Mouse (Mus musculus) MEL (cell line): ENCODE results near the gene Slc51b. TPM values are rescaled to one million over a fixed set of nuclear protein-coding genes. Genes with fewer than 3 reads are reported as not detected.
A peak's percentile ranks its signal among the peaks of the same experiment; 100 is the strongest.

Experiments used
- DNase-seq: peaks from one replicate; pipeline ENCODE4 v3.0.0; 2011; ENCODE audit warnings: low read depth, low spot score
- H3K27ac ChIP-seq: 2 replicates; pipeline ENCODE4 v1.5.1; 2012; ENCODE audit warnings: low read depth, mild to moderate bottlenecking, control low read depth, low read length, moderate library complexity; ENCODE audit not compliant: control insufficient read depth
- H3K27me3 ChIP-seq, 2 experiments: fragments of 150-350 bp in 1 of 2; sonication (generic) in 1 of 2; 2 replicates each; pipeline ENCODE4 v1.6.1; 2012; ENCODE audit warnings: low read length in 2 of 2, mild to moderate bottlenecking in 2 of 2, improper control_type of control experiment in 1 of 2, moderate library complexity in 1 of 2; ENCODE audit not compliant: insufficient read depth in 2 of 2, control insufficient read depth in 1 of 2
- H3K36me3 ChIP-seq, 2 experiments: 2 replicates each; pipeline ENCODE4 v1.6.1; 2012 to 2014; ENCODE audit warnings: low read length in 2 of 2, improper control_type of control experiment in 1 of 2, inconsistent platforms in 1 of 2, mild to moderate bottlenecking in 1 of 2; ENCODE audit not compliant: insufficient read depth in 2 of 2, control insufficient read depth in 1 of 2
- H3K4me1 ChIP-seq, 2 experiments: fragments of 150-350 bp in 1 of 2; sonication (generic) in 1 of 2; 2 replicates each; pipeline ENCODE4 v1.6.1; 2012; ENCODE audit warnings: low read length in 2 of 2, improper control_type of control experiment in 1 of 2, mild to moderate bottlenecking in 1 of 2; ENCODE audit not compliant: insufficient read depth in 2 of 2, control insufficient read depth in 1 of 2
- H3K4me3 ChIP-seq, 2 experiments: fragments of 150-350 bp in 1 of 2; sonication (generic) in 1 of 2; 2 replicates each; pipeline ENCODE4 v1.5.1; 2012; ENCODE audit warnings: low read depth in 2 of 2, low read length in 2 of 2, mild to moderate bottlenecking in 2 of 2, moderate library complexity in 2 of 2, control low read depth in 1 of 2, improper control_type of control experiment in 1 of 2; ENCODE audit not compliant: control insufficient read depth in 1 of 2, insufficient read depth in 1 of 2
- H3K79me2 ChIP-seq: 2 replicates; pipeline ENCODE4 v1.6.1; 2012; ENCODE audit warnings: mild to moderate bottlenecking, low read length, moderate library complexity; ENCODE audit not compliant: control insufficient read depth, poor library complexity, insufficient read depth
- H3K9ac ChIP-seq: 2 replicates; pipeline ENCODE4 v1.6.1; 2012; ENCODE audit warnings: low read depth, mild to moderate bottlenecking, control low read depth, low read length, moderate library complexity; ENCODE audit not compliant: control insufficient read depth, poor library complexity, severe bottlenecking
- H3K9me3 ChIP-seq: fragments of 150-350 bp; sonication (generic); replicated peaks from 2 replicates; pipeline ENCODE4 v1.6.1; 2012; ENCODE audit warnings: mild to moderate bottlenecking, low read length, improper control_type of control experiment, moderate library complexity; ENCODE audit not compliant: insufficient read depth
- BHLHE40 ChIP-seq: IDR thresholded peaks from 2 replicates; pipeline ENCODE4 v1.6.1; 2012; ENCODE audit warnings: low read depth, mild to moderate bottlenecking, inconsistent platforms, low read length, improper control_type of control experiment, borderline replicate concordance
- CHD1 ChIP-seq: IDR thresholded peaks from 2 replicates; pipeline ENCODE4 v1.6.1; 2012; ENCODE audit warnings: low read depth, mild to moderate bottlenecking, inconsistent platforms, low read length, improper control_type of control experiment
- CTCF ChIP-seq, 3 experiments: IDR thresholded peaks in 2 of 3; conservative IDR thresholded peaks in 1 of 3; 2 replicates each; pipeline ENCODE4 v1.5.1; 2011 to 2012; ENCODE audit warnings: low read length in 3 of 3, low read depth in 2 of 3, mild to moderate bottlenecking in 2 of 3, improper control_type of control experiment in 1 of 3, inconsistent platforms in 1 of 3, mixed read lengths in 1 of 3, moderate library complexity in 1 of 3; ENCODE audit not compliant: control insufficient read depth in 1 of 3, insufficient read depth in 1 of 3, poor library complexity in 1 of 3, severe bottlenecking in 1 of 3
- E2F4 ChIP-seq: IDR thresholded peaks from 2 replicates; pipeline ENCODE4 v1.6.1; 2011; ENCODE audit warnings: low read depth, low read length, improper control_type of control experiment, borderline replicate concordance
- ELF1 ChIP-seq: IDR thresholded peaks from 2 replicates; pipeline ENCODE4 v1.6.1; 2014; ENCODE audit warnings: low read depth, mild to moderate bottlenecking, inconsistent platforms, low read length, improper control_type of control experiment, moderate library complexity
- EP300 ChIP-seq, 2 experiments: IDR thresholded peaks; 2 replicates each; pipeline ENCODE4 v1.6.1; 2011; ENCODE audit warnings: improper control_type of control experiment in 2 of 2, low read length in 2 of 2, low read depth in 1 of 2, mild to moderate bottlenecking in 1 of 2
- ETS1 ChIP-seq: IDR thresholded peaks from 2 replicates; pipeline ENCODE4 v1.6.1; 2012; ENCODE audit warnings: low read depth, mild to moderate bottlenecking, inconsistent platforms, low read length, improper control_type of control experiment, moderate library complexity
- GABPA ChIP-seq: IDR thresholded peaks from 2 replicates; pipeline ENCODE4 v1.6.1; 2012; ENCODE audit warnings: low read depth, mild to moderate bottlenecking, inconsistent platforms, low read length, improper control_type of control experiment, moderate library complexity
- GATA1 ChIP-seq: IDR thresholded peaks from 2 replicates; pipeline ENCODE4 v1.6.1; 2011; ENCODE audit warnings: low read depth, low read length, improper control_type of control experiment
- HCFC1 ChIP-seq: IDR thresholded peaks from 2 replicates; pipeline ENCODE4 v1.6.1; 2012; ENCODE audit warnings: low read depth, mild to moderate bottlenecking, inconsistent platforms, low read length, improper control_type of control experiment, moderate library complexity
- KAT2A ChIP-seq: conservative IDR thresholded peaks from 2 replicates; pipeline ENCODE4 v1.6.1; 2012; ENCODE audit warnings: low read depth, low read length, improper control_type of control experiment, inconsistent platforms
- MAFK ChIP-seq: IDR thresholded peaks from 2 replicates; pipeline ENCODE4 v1.6.1; 2011; ENCODE audit warnings: low read depth, mild to moderate bottlenecking, low read length, improper control_type of control experiment, borderline replicate concordance
- MAX ChIP-seq: IDR thresholded peaks from 2 replicates; pipeline ENCODE4 v1.6.1; 2011; ENCODE audit warnings: low read length, improper control_type of control experiment
- MAZ ChIP-seq: IDR thresholded peaks from 2 replicates; pipeline ENCODE4 v1.6.1; 2012; ENCODE audit warnings: low read depth, mild to moderate bottlenecking, inconsistent platforms, low read length, improper control_type of control experiment
- MEF2A ChIP-seq: IDR thresholded peaks from 2 replicates; pipeline ENCODE4 v1.6.1; 2014; ENCODE audit warnings: low read depth, mild to moderate bottlenecking, inconsistent platforms, low read length, improper control_type of control experiment; ENCODE audit not compliant: poor library complexity, insufficient replicate concordance, severe bottlenecking; ENCODE audit errors: extremely low read depth
- MYC ChIP-seq: IDR thresholded peaks from 2 replicates; pipeline ENCODE4 v1.6.1; 2011; ENCODE audit warnings: low read depth, mild to moderate bottlenecking, low read length, improper control_type of control experiment, moderate library complexity
- NELFE ChIP-seq: IDR thresholded peaks from 2 replicates; pipeline ENCODE4 v1.6.1; 2011; ENCODE audit warnings: low read depth, low read length, improper control_type of control experiment
- NRF1 ChIP-seq: IDR thresholded peaks from 2 replicates; pipeline ENCODE4 v1.6.1; 2014; ENCODE audit warnings: low read depth, mild to moderate bottlenecking, inconsistent platforms, low read length, improper control_type of control experiment, moderate library complexity; ENCODE audit not compliant: poor library complexity, insufficient read depth, severe bottlenecking
- POLR2A ChIP-seq, 2 experiments: IDR thresholded peaks; 2 replicates each; pipeline ENCODE4 v1.6.1; 2011 to 2012; ENCODE audit warnings: low read length in 2 of 2, mild to moderate bottlenecking in 2 of 2, control low read depth in 1 of 2, improper control_type of control experiment in 1 of 2, low read depth in 1 of 2, moderate library complexity in 1 of 2; ENCODE audit not compliant: control insufficient read depth in 1 of 2, insufficient read depth in 1 of 2, poor library complexity in 1 of 2
- POLR2AphosphoS2 ChIP-seq: IDR thresholded peaks from 2 replicates; pipeline ENCODE4 v1.6.1; 2011; ENCODE audit warnings: low read length, improper control_type of control experiment
- POLR2AphosphoS5 ChIP-seq: IDR thresholded peaks from 2 replicates; pipeline ENCODE4 v1.6.1; 2012; ENCODE audit warnings: low read depth, borderline replicate concordance, mild to moderate bottlenecking, inconsistent platforms, low read length, moderate library complexity, mixed read lengths
- SIN3A ChIP-seq: IDR thresholded peaks from 2 replicates; pipeline ENCODE4 v1.6.1; 2012; ENCODE audit warnings: low read length, improper control_type of control experiment, inconsistent platforms
- SMC3 ChIP-seq: IDR thresholded peaks from 2 replicates; pipeline ENCODE4 v1.6.1; 2011; ENCODE audit warnings: low read depth, low read length, improper control_type of control experiment
- TAL1 ChIP-seq: IDR thresholded peaks from 2 replicates; pipeline ENCODE4 v1.6.1; 2012; ENCODE audit warnings: mild to moderate bottlenecking, inconsistent platforms, low read length, moderate library complexity, mixed read lengths
- TCF12 ChIP-seq: IDR thresholded peaks from 2 replicates; pipeline ENCODE4 v1.6.1; 2014; ENCODE audit warnings: low read depth, mild to moderate bottlenecking, inconsistent platforms, low read length, improper control_type of control experiment, moderate library complexity
- ZC3H11A ChIP-seq: IDR thresholded peaks from 2 replicates; pipeline ENCODE4 v1.6.1; 2012; ENCODE audit warnings: low read depth, mild to moderate bottlenecking, inconsistent platforms, low read length, improper control_type of control experiment
- ZMIZ1 ChIP-seq: IDR thresholded peaks from 2 replicates; pipeline ENCODE4 v1.6.1; 2012; ENCODE audit warnings: low read depth, mild to moderate bottlenecking, inconsistent platforms, low read length, improper control_type of control experiment, moderate library complexity
- polyA plus RNA-seq, 2 experiments: library from polyadenylated mRNA; stranded (reverse) in 1 of 2; unstranded in 1 of 2; fragments of >175 nt in 1 of 2; fragments of >200 nt in 1 of 2; gene quantifications; 2 replicates each; pipeline versions ENCODE4 v1.2.1 to v1.2.4; 2012; ENCODE audit warnings: low replicate concordance in 2 of 2, low read depth in 1 of 2; ENCODE audit not compliant: insufficient read length in 2 of 2, insufficient read depth in 1 of 2, missing spikeins in 1 of 2
- total RNA-seq: library from RNA; depleted of rRNA; stranded (reverse); fragments of 300-350 nt; gene quantifications from 2 replicates; pipeline ENCODE4 v1.2.3, GENCODE M21; 2012

Gene Slc51b
- total and polyA plus RNA-seq, 3 experiments: not detected

- H3K27me3 ChIP-seq: no peaks in the 10 kb centered on the region
Measured at GRCm38 (mm10) chr9:65404331-65405183, 18.2 kb downstream of the Slc51b start.

GRCm38 (mm10) chr9:65399934-65400333, 22.8 kb downstream of the Slc51b start:
- no peak overlapping the region for H3K9ac ChIP-seq
- no peak overlapping the region for H3K4me3 ChIP-seq
- no peak overlapping the region for H3K27ac ChIP-seq
- peaks cover 1 to 5% of the 10 kb centered on the region in 2 experiments; a peak in 1 of 4 replicates for H3K4me1 ChIP-seq
- no peaks in the 10 kb centered on the region for H3K79me2 ChIP-seq
- 0 out of 4 replicates have a peak, but pooled peaks cover 0 to 2% of the 10 kb centered on the region in 2 experiments for H3K27me3 ChIP-seq
- H3K36me3 ChIP-seq: peaks cover 0 to 1% of the 10 kb centered on the region in 2 experiments; a peak in 1 of 4 replicates
- TF ChIP-seq NELFE (no peak), CTCF (IDR thresholded peaks at IDR 0.05 in 2 of 3, conservative IDR thresholded peaks at IDR 0.05 in 1 of 3; ENCODE audit: control insufficient read depth in 1 of 3, insufficient read depth in 1 of 3, low read depth in 2 of 3, low read length in 3 of 3, poor library complexity in 1 of 3, severe bottlenecking in 1 of 3) (no peak), POLR2AphosphoS2 (no peak), ZMIZ1 (no peak), SMC3 (no peak), MAFK (no peak), ETS1 (no peak), POLR2AphosphoS5 (no peak), MAZ (no peak), SIN3A (no peak), BHLHE40 (no peak), GABPA (no peak), KAT2A (no peak), ZC3H11A (no peak), MYC (no peak), MAX (no peak), HCFC1 (no peak), TCF12 (no peak), MEF2A (no peak), GATA1 (no peak)
- no peak for DNase-seq
- no peaks in the 10 kb centered on the region for H3K9me3 ChIP-seq

More at GRCm38 (mm10) chr9:65404331-65405183, 18.2 kb downstream of the Slc51b start:
- Histone ChIP-seq H3K27ac (peak overlapping the region; percentile 13; the same call in 1 of the 2 replicates), H3K4me1 (peaks cover 0 to 3% of the 10 kb centered on the region in 2 experiments; a peak in 1 of 4 replicates), H3K9me3 (no peaks in the 10 kb centered on the region), H3K79me2 (no peaks in the 10 kb centered on the region), H3K9ac (peak overlapping the region; percentile 56), H3K4me3 (peak overlapping the region; percentile 47 to 55; a peak in 3 of 4 replicates), H3K36me3 (peaks cover 0 to 2% of the 10 kb centered on the region in 2 experiments; a peak in 1 of 4 replicates)
- TF ChIP-seq ZC3H11A: no peak
- TF ChIP-seq BHLHE40: no peak
- peak; percentile 28; the same call in 1 of the 2 replicates for TF ChIP-seq HCFC1
- TF ChIP-seq MAZ: no peak
- no peak for TF ChIP-seq POLR2AphosphoS5
- no peak for TF ChIP-seq CHD1
- peak; percentile 43; the same call in 1 of the 2 replicates for TF ChIP-seq NRF1
- TF ChIP-seq E2F4: no peak
- TF ChIP-seq MAX: peak; percentile 86
- TF ChIP-seq KAT2A: no peak
- 0 out of 4 replicates have a peak, but pooled peaks of 1 of the 2 experiments have one; percentile 31 for TF ChIP-seq POLR2A (IDR thresholded peaks at IDR 0.05; ENCODE audit: control insufficient read depth in 1 of 2, insufficient read depth in 1 of 2, low read depth in 1 of 2, low read length in 2 of 2, poor library complexity in 1 of 2)
- no peak for TF ChIP-seq SMC3
- TF ChIP-seq TAL1: no peak
- TF ChIP-seq TCF12: no peak
- no peak for TF ChIP-seq ZMIZ1
- TF ChIP-seq GATA1: peak; percentile 57; the same call in 1 of the 2 replicates
- TF ChIP-seq EP300 (IDR thresholded peaks at IDR 0.05; ENCODE audit: low read depth in 1 of 2, low read length in 2 of 2): 0 out of 4 replicates have a peak, but pooled peaks of 1 of the 2 experiments have one; percentile 10
- no peak for TF ChIP-seq POLR2AphosphoS2
- 0 out of 2 replicates have a peak, but pooled peaks have one; percentile 9 for TF ChIP-seq ETS1
- TF ChIP-seq SIN3A: no peak
- TF ChIP-seq ELF1: peak; percentile 90
- peak; percentile 75 for DNase-seq
